Mouse (Mus musculus): ENCODE results near the gene Stard8. TPM values are rescaled to one million over a fixed set of nuclear protein-coding genes. Genes with fewer than 3 reads are reported as not detected.
"Not testable (repeated sequence)": the region's sequence is repeated elsewhere in the genome, so short reads cannot be mapped to it uniquely, and the experiment has no call there.

Stard8 gene
- polyA plus RNA-seq, 1 experiment from 2014 or later: 2.7 TPM

DNA sequence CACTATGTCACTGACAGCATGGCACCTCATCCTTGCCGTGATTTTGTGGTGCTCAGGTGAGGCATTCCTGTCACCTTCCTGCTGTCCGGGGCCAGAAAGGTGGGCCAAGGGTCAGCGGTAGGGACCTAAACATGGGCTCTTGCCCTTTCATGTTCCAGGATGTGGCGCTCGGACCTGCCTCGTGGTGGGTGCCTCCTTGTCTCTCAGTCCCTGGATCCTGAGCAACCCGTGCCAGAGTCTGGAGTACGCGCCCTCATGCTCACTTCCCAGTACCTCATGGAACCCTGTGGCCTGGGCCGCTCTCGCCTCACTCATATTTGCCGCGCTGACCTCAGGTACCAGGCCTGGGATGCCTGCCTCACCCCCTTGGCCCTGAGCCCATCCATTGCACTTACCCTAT lies 69.5 kb downstream of the Stard8 start:
- ATAC-seq (no peak), DNase-seq (ENCODE audit: low spot score) (no peak)
- no peak overlapping the region for H3K9ac ChIP-seq (ENCODE audit: low read length)
- H3K27ac ChIP-seq (ENCODE audit: low read depth, low read length): no peak overlapping the region
- WGBS: 92% methylated on average over 13 of the region's 13 CpGs
- no peaks in the 10 kb centered on the region for H3K27me3 ChIP-seq (replicated peaks; ENCODE audit: control insufficient read depth, insufficient read depth, low read length)
- H3K4me2 ChIP-seq (ENCODE audit: low read length): no peak overlapping the region
- no peaks in the 10 kb centered on the region for H3K4me1 ChIP-seq (ENCODE audit: control insufficient read depth, insufficient read depth, low read length)
- no peaks in the 10 kb centered on the region for H3K9me3 ChIP-seq (replicated peaks; ENCODE audit: control insufficient read depth, low read length)
- H3K4me3 ChIP-seq (ENCODE audit: low read depth, low read length): no peak overlapping the region
- no peaks in the 10 kb centered on the region for H3K36me3 ChIP-seq (ENCODE audit: control insufficient read depth, insufficient read depth, low read length)

- 86% methylated on average over 5 of the region's 5 CpGs for WGBS
- Histone ChIP-seq H3K4me1 (ENCODE audit: control insufficient read depth, insufficient read depth, low read length) (no peaks in the 10 kb centered on the region), H3K4me3 (ENCODE audit: low read depth, low read length) (no peak overlapping the region), H3K27ac (ENCODE audit: low read depth, low read length) (no peak overlapping the region), H3K36me3 (ENCODE audit: control insufficient read depth, insufficient read depth, low read length) (no peaks in the 10 kb centered on the region), H3K4me2 (ENCODE audit: low read length) (no peak overlapping the region), H3K9me3 (replicated peaks; ENCODE audit: control insufficient read depth, low read length) (no peaks in the 10 kb centered on the region), H3K27me3 (replicated peaks; ENCODE audit: control insufficient read depth, insufficient read depth, low read length) (no peaks in the 10 kb centered on the region), H3K9ac (ENCODE audit: low read length) (no peak overlapping the region)
- no peak for ATAC-seq
- no peak for DNase-seq (ENCODE audit: low spot score)
Observed at GRCm38 (mm10) chrX:99075111-99075510, 72.1 kb downstream of the Stard8 start.

- DNase-seq (ENCODE audit: low spot score): no peak
- Histone ChIP-seq H3K9me3 (replicated peaks; ENCODE audit: control insufficient read depth, low read length) (no peaks in the 10 kb centered on the region), H3K4me1 (ENCODE audit: control insufficient read depth, insufficient read depth, low read length) (no peaks in the 10 kb centered on the region), H3K27ac (ENCODE audit: low read depth, low read length) (no peak overlapping the region), H3K9ac (ENCODE audit: low read length) (no peak overlapping the region), H3K4me2 (ENCODE audit: low read length) (no peak overlapping the region), H3K4me3 (ENCODE audit: low read depth, low read length) (no peak overlapping the region), H3K27me3 (replicated peaks; ENCODE audit: control insufficient read depth, insufficient read depth, low read length) (no peaks in the 10 kb centered on the region), H3K36me3 (ENCODE audit: control insufficient read depth, insufficient read depth, low read length) (no peaks in the 10 kb centered on the region)
- 85% methylated on average over 4 of the region's 4 CpGs for WGBS
- no peak for ATAC-seq
Observed at GRCm38 (mm10) chrX:99076460-99076859, 73.4 kb downstream of the Stard8 start.

DNA sequence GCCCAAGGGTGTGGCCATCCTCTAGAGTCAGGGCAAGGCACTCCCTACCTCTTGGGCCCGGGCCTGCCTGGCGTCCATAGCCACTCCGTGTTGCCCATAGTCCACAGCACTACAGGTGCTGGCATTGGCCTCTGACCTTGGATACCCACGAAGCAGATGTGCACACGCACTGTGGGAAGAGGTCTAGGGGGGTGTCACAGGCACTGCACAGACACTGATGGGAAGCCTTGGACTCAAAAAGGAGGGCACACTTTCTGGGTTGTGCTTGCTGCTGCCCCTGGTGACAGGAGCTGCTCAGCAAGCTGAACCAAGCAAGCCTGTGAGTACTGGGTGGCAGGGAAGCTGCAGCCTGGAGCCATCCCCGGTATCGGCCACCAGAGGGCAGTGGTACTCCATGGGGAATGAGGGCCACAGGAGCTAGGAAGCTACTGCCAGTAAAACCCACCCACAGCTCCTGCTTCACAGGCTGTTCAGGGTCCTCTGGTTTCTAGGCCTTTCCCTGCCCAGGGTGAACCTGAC lies 75.4 kb downstream of the Stard8 start:
- not testable (repeated sequence) for H3K4me2 ChIP-seq (ENCODE audit: low read length); H3K9ac ChIP-seq (ENCODE audit: low read length); DNase-seq (ENCODE audit: low spot score); H3K27me3 ChIP-seq (replicated peaks; ENCODE audit: control insufficient read depth, insufficient read depth, low read length); H3K4me1 ChIP-seq (ENCODE audit: control insufficient read depth, insufficient read depth, low read length); H3K36me3 ChIP-seq (ENCODE audit: control insufficient read depth, insufficient read depth, low read length); H3K27ac ChIP-seq (ENCODE audit: low read depth, low read length); H3K4me3 ChIP-seq (ENCODE audit: low read depth, low read length); H3K9me3 ChIP-seq (replicated peaks; ENCODE audit: control insufficient read depth, low read length)
- WGBS: 91% methylated on average over 3 of the region's 7 CpGs
- peak; percentile 67; the same call in 1 of the 2 replicates for ATAC-seq

- Histone ChIP-seq H3K27me3 (replicated peaks; ENCODE audit: control insufficient read depth, insufficient read depth, low read length) (no peaks in the 10 kb centered on the region), H3K27ac (ENCODE audit: low read depth, low read length) (no peak overlapping the region), H3K9me3 (replicated peaks; ENCODE audit: control insufficient read depth, low read length) (no peaks in the 10 kb centered on the region), H3K4me2 (ENCODE audit: low read length) (no peak overlapping the region), H3K9ac (ENCODE audit: low read length) (no peak overlapping the region), H3K36me3 (ENCODE audit: control insufficient read depth, insufficient read depth, low read length) (no peaks in the 10 kb centered on the region), H3K4me1 (ENCODE audit: control insufficient read depth, insufficient read depth, low read length) (no peaks in the 10 kb centered on the region), H3K4me3 (ENCODE audit: low read depth, low read length) (no peak overlapping the region)
- 74% methylated on average over 2 of the region's 2 CpGs for WGBS
- no peak for DNase-seq (ENCODE audit: low spot score)
- no peak for ATAC-seq
Observed at GRCm38 (mm10) chrX:99092704-99093103, 89.7 kb downstream of the Stard8 start.

- not testable (repeated sequence) for H3K4me1 ChIP-seq (ENCODE audit: control insufficient read depth, insufficient read depth, low read length); H3K4me2 ChIP-seq (ENCODE audit: low read length); H3K36me3 ChIP-seq (ENCODE audit: control insufficient read depth, insufficient read depth, low read length); H3K9me3 ChIP-seq (replicated peaks; ENCODE audit: control insufficient read depth, low read length); H3K27me3 ChIP-seq (replicated peaks; ENCODE audit: control insufficient read depth, insufficient read depth, low read length); H3K27ac ChIP-seq (ENCODE audit: low read depth, low read length); H3K4me3 ChIP-seq (ENCODE audit: low read depth, low read length); H3K9ac ChIP-seq (ENCODE audit: low read length); DNase-seq (ENCODE audit: low spot score)
- peak; percentile 52 for ATAC-seq
- 79% methylated on average over 4 of the region's 10 CpGs for WGBS
Observed at GRCm38 (mm10) chrX:99111088-99111724, 108.2 kb downstream of the Stard8 start.

GRCm38 (mm10) chrX:99119510-99119909 lies 116.5 kb downstream of the Stard8 start:
- no peak for ATAC-seq
- H3K4me3 ChIP-seq (ENCODE audit: low read depth, low read length): no peak overlapping the region
- 86% methylated on average over 5 of the region's 5 CpGs for WGBS
- H3K27me3 ChIP-seq (replicated peaks; ENCODE audit: control insufficient read depth, insufficient read depth, low read length): no peaks in the 10 kb centered on the region
- DNase-seq (ENCODE audit: low spot score): no peak
- H3K9ac ChIP-seq (ENCODE audit: low read length): no peak overlapping the region
- no peaks in the 10 kb centered on the region for H3K36me3 ChIP-seq (ENCODE audit: control insufficient read depth, insufficient read depth, low read length)
- H3K4me1 ChIP-seq (ENCODE audit: control insufficient read depth, insufficient read depth, low read length): no peaks in the 10 kb centered on the region
- no peaks in the 10 kb centered on the region for H3K9me3 ChIP-seq (replicated peaks; ENCODE audit: control insufficient read depth, low read length)
- no peak overlapping the region for H3K27ac ChIP-seq (ENCODE audit: low read depth, low read length)
- no peak overlapping the region for H3K4me2 ChIP-seq (ENCODE audit: low read length)

Other genes with a start within 250 kb of the Stard8 start
- 24.5 and 36.6 TPM in 2 replicates for gene Ophn1, start 112.2 kb upstream of the Stard8 start, polyA plus RNA-seq (2014; fragmentation: Nextera tagmentation; extraction: Ambion mirVana)
- 13.2 and 15.7 TPM in 2 replicates for gene Yipf6, start 66.9 kb upstream of the Stard8 start, polyA plus RNA-seq (2014; fragmentation: Nextera tagmentation; extraction: Ambion mirVana)
- 44.4 and 46.5 TPM in 2 replicates for gene Efnb1, start 132.9 kb downstream of the Stard8 start, polyA plus RNA-seq (2014; fragmentation: Nextera tagmentation; extraction: Ambion mirVana)

Data from forebrain, embryonic 14.5 days (tissue).